Mouse (Mus musculus) lung, embryonic 14.5 days (tissue): ENCODE measurements around the gene Cflar. TPM values are rescaled to one million over a fixed set of nuclear protein-coding genes. Genes with fewer than 3 reads are reported as not detected.

ENCODE experiments used
- ATAC-seq: fragments of 200-750 bp; cut with Nextera tagmentation; 2 replicates; pipeline ENCODE4 v1.8.0; 2017; ENCODE audit warnings: mild to moderate bottlenecking, moderate TSS enrichment, moderate library complexity; ENCODE audit not compliant: insufficient read depth
- DNase-seq: peaks from one replicate; pipeline ENCODE4 v3.0.0-alpha.2; 2015
- H3K27ac ChIP-seq: fragments of 300-500 bp; sonication (generic); 2 replicates; pipeline ENCODE4 v1.5.1; 2014; ENCODE audit warnings: low read depth, mild to moderate bottlenecking, moderate library complexity
- H3K27me3 ChIP-seq: fragments of 300-500 bp; sonication (generic); 2 replicates; pipeline ENCODE4 v1.6.1; 2014; ENCODE audit warnings: low read length, control low read depth; ENCODE audit not compliant: insufficient read depth
- H3K36me3 ChIP-seq: fragments of 300-500 bp; sonication (generic); 2 replicates; pipeline ENCODE4 v1.6.1; 2014; ENCODE audit warnings: control low read depth; ENCODE audit not compliant: insufficient read depth
- H3K4me1 ChIP-seq: fragments of 300-500 bp; sonication (generic); 2 replicates; pipeline ENCODE4 v1.6.1; 2014; ENCODE audit warnings: antibody characterized with exemption, control low read depth; ENCODE audit not compliant: insufficient read depth
- H3K4me2 ChIP-seq: fragments of 300-500 bp; sonication (generic); 2 replicates; pipeline ENCODE4 v1.6.1; 2014; ENCODE audit warnings: mild to moderate bottlenecking
- H3K4me3 ChIP-seq: fragments of 300-500 bp; sonication (generic); 2 replicates; pipeline ENCODE4 v1.5.1; 2014; ENCODE audit warnings: low read depth, low read length
- H3K9ac ChIP-seq: fragments of 300-500 bp; sonication (generic); 2 replicates; pipeline ENCODE4 v1.6.1; 2014
- H3K9me3 ChIP-seq: fragments of 300-500 bp; sonication (generic); 2 replicates; pipeline ENCODE4 v1.6.1; 2016; ENCODE audit warnings: low read depth, low read length, control low read depth
- CTCF ChIP-seq: IDR thresholded peaks from 2 replicates; pipeline ENCODE4 v1.5.1; 2016; ENCODE audit warnings: antibody characterized with exemption, low read depth
- WGBS: fragments of 180-500 bp; shearing (Covaris S2); extraction: QIAGEN DNeasy Blood & Tissue Kit; methylation state at CpG from one replicate; pipeline ENCODE4 v1.1.7; 2014; 5-methylcytosine and 5-hydroxymethylcytosine counted together
- polyA plus RNA-seq: library from polyadenylated mRNA; unstranded; fragments of >200 nt; fragmentation: Nextera tagmentation; extraction: Ambion mirVana; gene quantifications from 2 replicates; pipeline ENCODE4 v1.2.1, GENCODE M21; 2014

Cflar gene
- polyA plus RNA-seq, 1 experiment from 2014 or later: 35.9 TPM

- Histone ChIP-seq H3K27ac (no peak overlapping the region), H3K4me2 (no peak overlapping the region), H3K4me1 (no peaks in the 10 kb centered on the region), H3K36me3 (no peaks in the 10 kb centered on the region), H3K4me3 (no peak overlapping the region), H3K27me3 (no peaks in the 10 kb centered on the region), H3K9me3 (no peaks in the 10 kb centered on the region), H3K9ac (no peak overlapping the region)
- ATAC-seq (no peak), DNase-seq (no peak)
- 13% methylated on average over 1 of the region's 1 CpGs for WGBS
- TF ChIP-seq CTCF: no peak
Measured at GRCm38 (mm10) chr1:58778226-58778625, 66.9 kb downstream of the Cflar start.

DNA sequence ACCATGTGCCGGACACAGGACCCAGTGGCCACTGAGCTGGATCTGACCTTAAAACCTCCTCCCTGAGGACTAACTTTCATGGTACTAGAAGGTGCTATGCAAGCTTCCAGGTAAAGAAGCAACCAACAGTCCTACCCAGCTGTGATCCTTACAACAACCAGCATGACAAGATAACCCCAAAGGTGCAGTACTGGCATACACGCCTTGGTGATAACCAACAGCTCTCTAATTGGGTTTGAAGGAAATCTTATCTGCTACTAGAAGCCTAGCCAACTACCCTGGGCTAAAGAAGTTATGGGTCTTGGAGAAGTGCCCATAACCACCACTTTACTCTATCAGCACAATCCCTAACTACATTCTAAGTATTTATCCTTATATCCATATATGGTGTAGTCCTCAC lies 75.0 kb downstream of the Cflar start:
- Histone ChIP-seq H3K9me3 (no peaks in the 10 kb centered on the region), H3K27ac (no peak overlapping the region), H3K4me3 (no peak overlapping the region), H3K4me2 (no peak overlapping the region), H3K9ac (no peak overlapping the region), H3K36me3 (no peaks in the 10 kb centered on the region), H3K4me1 (no peaks in the 10 kb centered on the region), H3K27me3 (no peaks in the 10 kb centered on the region)
- DNase-seq: no peak
- WGBS: 90% methylated on average over 2 of the region's 2 CpGs
- no peak for ATAC-seq
- TF ChIP-seq CTCF: no peak

DNA sequence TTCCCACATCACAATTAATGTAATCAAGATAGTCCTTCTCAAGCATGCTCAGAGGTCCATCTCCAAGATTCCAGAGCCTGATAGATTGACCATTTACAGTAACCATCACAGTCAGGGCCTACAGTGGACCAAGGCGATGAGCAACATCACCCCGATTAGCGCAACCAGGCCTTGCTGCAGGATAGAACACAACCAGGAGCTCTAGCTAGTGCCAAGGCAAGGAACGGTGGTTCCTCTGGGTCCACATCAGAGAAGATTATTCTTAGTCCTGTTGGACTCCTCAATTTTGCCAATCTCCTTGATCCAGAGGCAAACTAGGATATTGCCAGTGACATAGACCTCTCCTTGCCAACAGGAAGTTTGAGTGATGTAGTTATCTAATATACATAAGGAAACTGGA lies 77.1 kb downstream of the Cflar start:
- Histone ChIP-seq H3K9me3 (no peaks in the 10 kb centered on the region), H3K36me3 (no peaks in the 10 kb centered on the region), H3K9ac (no peak overlapping the region), H3K27ac (no peak overlapping the region), H3K4me2 (no peak overlapping the region), H3K4me3 (no peak overlapping the region), H3K4me1 (no peaks in the 10 kb centered on the region), H3K27me3 (no peaks in the 10 kb centered on the region)
- no peak for TF ChIP-seq CTCF
- ATAC-seq (no peak), DNase-seq (no peak)
- 98% methylated on average over 4 of the region's 4 CpGs for WGBS

DNA sequence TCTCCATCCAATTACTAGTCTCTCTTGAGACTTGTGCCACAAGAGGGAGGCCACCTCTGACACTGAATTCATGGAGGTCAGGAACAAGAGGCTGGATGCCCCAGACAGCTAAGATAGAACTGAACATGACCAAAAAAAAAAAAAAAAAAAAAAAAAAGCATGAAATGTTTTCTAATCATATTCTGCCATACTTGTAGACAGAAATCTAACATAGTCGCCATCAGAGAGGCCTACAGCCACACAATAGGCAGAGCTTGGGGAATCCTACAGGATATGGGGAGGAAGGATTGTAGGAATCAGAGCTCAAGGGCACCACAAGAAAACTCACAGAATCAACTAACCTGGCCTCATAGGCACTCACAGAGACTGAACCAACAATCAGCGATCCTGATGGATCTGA lies 83.4 kb downstream of the Cflar start:
- peak; percentile 21 for DNase-seq
- Histone ChIP-seq H3K27me3 (no peaks in the 10 kb centered on the region), H3K9ac (no peak overlapping the region)

DNA sequence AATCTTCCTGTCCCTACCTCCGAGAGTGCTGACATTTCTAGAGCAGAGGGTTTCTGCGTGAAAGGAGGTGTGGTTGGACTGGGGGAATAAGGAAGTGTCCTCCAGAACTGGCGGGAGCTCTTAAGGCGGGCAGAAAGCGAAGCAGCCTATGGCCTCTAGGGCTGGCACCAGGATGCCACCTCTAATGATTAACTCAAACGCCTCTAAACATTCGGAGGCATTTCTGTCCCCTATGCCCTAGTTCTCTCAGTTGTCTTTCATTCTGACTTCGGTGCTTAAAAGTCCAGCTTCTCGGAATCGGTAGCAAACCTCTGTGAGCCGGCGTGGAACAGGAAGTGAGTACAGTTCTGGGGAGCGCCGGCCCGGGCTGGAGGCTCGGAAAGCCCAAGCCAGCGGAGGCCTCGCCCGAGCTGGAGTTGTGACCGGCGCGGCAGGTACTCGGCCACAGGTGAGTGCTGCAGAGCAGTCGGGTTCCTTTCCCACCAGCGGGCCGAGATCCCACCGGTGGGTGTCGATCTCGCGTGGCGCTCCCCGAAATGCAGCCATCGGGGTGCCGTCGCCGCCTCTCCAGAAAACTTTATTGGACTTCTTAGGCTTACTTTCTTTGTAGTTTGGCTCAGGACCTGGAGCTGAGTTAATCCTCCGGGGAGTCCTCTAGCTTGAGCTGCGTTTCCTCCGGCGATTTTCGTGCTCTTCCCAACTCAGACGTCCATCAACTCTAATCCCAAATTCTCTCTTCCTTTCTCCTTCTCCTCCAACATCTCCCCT lies 84.2 kb downstream of the Cflar start, which contains the start of gene Casp8:
Gene Casp8 (plus strand): TSS at position 84 of the 768 bp plus-strand sequence.
- ATAC-seq: peak; percentile 96
- Histone ChIP-seq H3K27ac (peak within 1 kb of the TSS; percentile 91), H3K9ac (peak within 1 kb of the TSS; percentile 91), H3K4me3 (peak within 1 kb of the TSS; percentile 72), H3K36me3 (peaks cover 11% of the 10 kb centered on the region), H3K9me3 (peaks cover 4% of the 10 kb centered on the region; the same call in 1 of the 2 replicates), H3K4me1 (no peaks in the 10 kb centered on the region; the same call in none of the 2 replicates), H3K27me3 (no peaks in the 10 kb centered on the region), H3K4me2 (peak within 1 kb of the TSS; percentile 66)
- under 1% methylated on average over 42 of the region's 42 CpGs for WGBS
- peak; percentile 82 for DNase-seq
- TF ChIP-seq CTCF: no peak; the same call in 1 of the 2 replicates

More for the DNA sequence above, 83.4 kb downstream of the Cflar start:
- Histone ChIP-seq H3K36me3 (peaks cover 11% of the 10 kb centered on the region), H3K4me1 (no peaks in the 10 kb centered on the region; the same call in none of the 2 replicates), H3K4me2 (peak overlapping the region; percentile 66), H3K9me3 (peaks cover 4% of the 10 kb centered on the region; the same call in 1 of the 2 replicates), H3K4me3 (peak overlapping the region; percentile 72), H3K27ac (peak overlapping the region; percentile 91; the same call in 1 of the 2 replicates)
- WGBS: 38% methylated on average over 2 of the region's 2 CpGs
- ATAC-seq: peak; percentile 37; the same call in 1 of the 2 replicates
- TF ChIP-seq CTCF: no peak

- no peak for DNase-seq
Measured at GRCm38 (mm10) chr1:58796059-58796363, 84.7 kb downstream of the Cflar start.

GRCm38 (mm10) chr1:58796853-58797252 lies 85.5 kb downstream of the Cflar start:
- Histone ChIP-seq H3K9ac (no peak overlapping the region), H3K4me1 (no peaks in the 10 kb centered on the region; the same call in none of the 2 replicates), H3K4me2 (peak overlapping the region; percentile 53), H3K36me3 (peaks cover 11% of the 10 kb centered on the region), H3K4me3 (peak overlapping the region; percentile 26), H3K9me3 (peaks cover 4% of the 10 kb centered on the region; the same call in 1 of the 2 replicates), H3K27ac (no peak overlapping the region), H3K27me3 (no peaks in the 10 kb centered on the region)
- no peak for TF ChIP-seq CTCF
- 43% methylated on average over 4 of the region's 4 CpGs for WGBS
- ATAC-seq (no peak), DNase-seq (no peak)

More at GRCm38 (mm10) chr1:58796059-58796363, 84.7 kb downstream of the Cflar start:
- H3K4me2 ChIP-seq: peak overlapping the region; percentile 66
- WGBS: 1% methylated on average over 3 of the region's 3 CpGs
- H3K4me1 ChIP-seq: no peaks in the 10 kb centered on the region; the same call in none of the 2 replicates
- H3K27me3 ChIP-seq: no peaks in the 10 kb centered on the region
- peak overlapping the region; percentile 91 for H3K9ac ChIP-seq
- H3K9me3 ChIP-seq: peaks cover 4% of the 10 kb centered on the region; the same call in 1 of the 2 replicates
- peak; percentile 11; the same call in 1 of the 2 replicates for ATAC-seq
- peak overlapping the region; percentile 91 for H3K27ac ChIP-seq
- H3K4me3 ChIP-seq: peak overlapping the region; percentile 72
- no peak for TF ChIP-seq CTCF
- peaks cover 11% of the 10 kb centered on the region for H3K36me3 ChIP-seq
